Mouse (Mus musculus) gastrocnemius, postnatal 14 days (tissue): ENCODE measurements around the gene Exoc4. TPM values are rescaled to one million over a fixed set of nuclear protein-coding genes. Genes with fewer than 3 reads are reported as not detected.

Experiments
- DNase-seq: peaks from one replicate; pipeline ENCODE4 v3.0.0; 2021; ENCODE audit warnings: mixed read lengths
- intact Hi-C: fragments of 180-260 bp; cut with DNase I; formaldehyde crosslinking; loops from one replicate; pipeline ENCODE4 v1.15.1; 2025; ENCODE audit warnings: low total_unique reads
- total RNA-seq, 2 experiments: library from RNA; stranded (reverse); gene quantifications; 2 replicates each; pipeline ENCODE4 v1.2.3; 2021

Exoc4 gene
- total RNA-seq, 2 experiments from 2014 or later, result 36.3 to 36.6 TPM

GRCm38 (mm10) chr6:33455238-33455637, 206.4 kb downstream of the Exoc4 start:
- DNase-seq, result no peak
- intact Hi-C loops, result no loop called here

DNA sequence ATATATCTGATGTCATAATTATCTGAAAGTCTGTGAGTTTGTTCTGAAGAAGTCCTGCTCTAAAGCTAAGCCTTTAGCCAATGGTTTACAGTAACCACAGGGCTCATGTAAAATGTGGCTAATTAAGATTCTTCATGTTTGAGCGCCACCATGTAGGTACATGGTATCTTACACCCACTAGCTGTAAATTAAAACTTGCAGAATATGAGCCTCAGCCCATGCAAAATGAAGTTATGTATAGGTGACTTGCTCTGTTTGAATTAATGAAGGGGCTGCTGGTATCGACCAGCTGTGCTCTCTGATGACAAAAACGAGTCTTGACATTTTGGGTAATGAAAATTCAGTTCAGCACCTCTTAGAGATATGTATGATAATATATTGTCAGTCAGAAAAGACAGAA, 216.0 kb downstream of the Exoc4 start:
- intact Hi-C loops, result no loop called here

GRCm38 (mm10) chr6:33465392-33465791, 216.5 kb downstream of the Exoc4 start:
- no peak for DNase-seq
- intact Hi-C loops, result no loop called here

More for the DNA sequence above, 216.0 kb downstream of the Exoc4 start:
- no peak for DNase-seq

DNA sequence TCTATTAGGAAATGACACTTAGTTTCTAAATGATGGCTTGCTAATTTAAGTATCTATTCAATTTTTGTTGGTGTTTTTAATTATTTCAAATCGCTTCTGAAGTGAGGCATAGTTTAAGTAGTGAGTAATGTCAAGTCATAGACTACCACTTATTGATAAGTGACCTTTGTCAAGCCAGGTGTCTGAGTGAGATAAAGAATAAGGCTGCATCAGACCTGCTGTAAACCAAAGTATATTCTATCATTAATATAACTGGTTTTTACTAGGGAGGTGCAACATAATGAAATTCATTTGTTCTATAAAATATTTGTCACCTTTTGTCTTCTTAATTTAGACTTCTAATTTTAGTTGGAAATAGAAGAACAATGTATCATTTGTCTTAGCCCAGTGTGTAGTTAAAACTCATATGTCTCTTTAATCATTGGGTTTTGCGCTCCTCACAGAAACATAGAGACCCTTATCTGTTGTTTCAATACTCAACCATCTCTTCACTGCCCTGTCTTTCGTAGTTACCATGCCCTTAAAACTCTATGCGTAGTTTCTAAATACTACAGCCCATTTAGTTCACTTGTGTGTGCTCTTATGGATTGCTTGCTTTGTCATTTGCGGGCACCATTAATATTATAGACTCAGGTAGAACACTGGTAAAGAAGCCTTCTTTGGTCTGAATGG, 217.4 kb downstream of the Exoc4 start:
- no peak for DNase-seq
- intact Hi-C loops, result no loop called here

DNA sequence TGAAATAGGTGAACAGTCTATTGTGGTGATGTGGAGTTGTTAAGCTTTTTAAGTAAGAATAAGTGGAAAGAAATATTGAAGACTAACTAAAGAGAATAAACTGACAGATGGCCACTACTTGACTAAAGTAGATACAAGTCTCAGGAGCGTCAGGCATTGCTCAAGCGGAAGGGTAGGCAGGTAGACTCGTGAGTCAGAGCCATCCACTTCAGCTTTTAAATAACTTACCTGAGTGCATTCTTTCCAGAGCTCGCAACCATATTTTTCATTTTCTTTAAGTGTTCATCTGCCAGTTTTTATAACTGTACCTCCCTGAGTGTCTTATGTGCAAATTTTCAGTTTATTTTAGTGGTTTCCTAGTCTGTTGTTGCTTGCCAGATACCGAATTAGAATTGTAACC, 219.6 kb downstream of the Exoc4 start:
- intact Hi-C loops, result no loop called here

DNA sequence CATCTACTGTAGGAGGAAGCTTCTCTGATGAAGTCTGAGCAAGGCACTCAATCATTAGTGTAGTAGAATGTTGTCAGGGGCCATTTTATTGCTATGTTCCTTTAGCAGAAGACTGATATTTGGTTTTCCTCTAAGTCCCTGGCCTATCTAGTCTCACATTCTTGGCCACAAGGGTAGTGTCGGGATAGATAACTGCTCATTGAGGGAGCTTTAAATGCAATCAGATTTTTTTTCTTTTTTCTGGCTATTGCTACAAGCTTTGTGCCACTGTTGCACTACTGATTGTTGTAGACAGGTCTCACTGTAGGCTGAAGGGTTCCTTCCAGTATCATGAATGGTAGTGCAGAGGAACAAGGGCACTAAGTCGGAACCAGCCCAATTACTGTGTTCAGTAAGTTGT, 227.2 kb downstream of the Exoc4 start:
- intact Hi-C loops, result no loop called here
- no peak for DNase-seq

More for the DNA sequence above, 219.6 kb downstream of the Exoc4 start:
- DNase-seq, result no peak

DNA sequence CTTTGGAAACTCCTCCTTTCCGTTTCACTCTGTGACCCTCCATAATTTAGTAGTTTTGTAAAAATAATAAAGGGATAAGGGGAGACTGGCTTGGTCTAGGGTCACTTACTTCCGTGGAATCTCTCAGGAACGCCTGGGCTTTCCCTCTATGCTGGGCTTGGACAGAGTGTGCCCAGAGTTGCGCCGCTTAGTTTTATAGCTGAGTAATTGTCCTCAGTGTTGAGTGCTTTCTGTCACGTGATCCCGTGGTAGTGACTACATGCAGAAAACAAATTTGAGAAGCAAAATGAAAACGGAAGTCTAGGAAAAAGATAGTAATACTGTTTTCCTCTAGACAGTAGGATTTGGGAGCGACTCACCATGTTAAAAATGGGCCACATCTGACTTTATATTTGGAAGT, 235.7 kb downstream of the Exoc4 start:
- intact Hi-C loops, result no loop called here
- DNase-seq, result no peak

DNA sequence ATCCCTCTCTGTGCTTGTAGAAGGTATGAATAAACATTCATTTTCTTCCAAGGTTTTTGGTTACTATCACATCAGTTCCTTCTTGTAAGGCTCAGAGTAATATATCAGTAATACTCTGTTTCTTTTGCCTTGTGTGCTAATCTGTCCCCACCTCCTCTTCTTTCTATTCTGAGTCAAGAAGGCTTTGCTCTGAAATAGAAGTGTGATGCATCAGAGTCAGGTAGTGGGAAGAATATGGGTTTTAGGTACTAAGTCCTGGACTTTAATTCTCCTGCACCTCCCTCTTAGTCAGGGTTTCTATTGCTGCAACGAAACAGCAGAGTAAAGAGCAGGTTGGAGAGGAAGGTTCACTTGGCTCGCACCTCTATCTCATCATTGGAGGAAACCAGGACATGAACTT, 240.9 kb downstream of the Exoc4 start:
- intact Hi-C loops, result no loop called here

GRCm38 (mm10) chr6:33496141-33496855, 247.4 kb downstream of the Exoc4 start:
- intact Hi-C loops, result no loop called here
- DNase-seq, result no peak

More for the DNA sequence above, 240.9 kb downstream of the Exoc4 start:
- no peak for DNase-seq

- intact Hi-C loops, result no loop called here
- DNase-seq, result no peak
These were observed 248.5 kb downstream of the Exoc4 start for GRCm38 (mm10) chr6:33497348-33497747.

DNA sequence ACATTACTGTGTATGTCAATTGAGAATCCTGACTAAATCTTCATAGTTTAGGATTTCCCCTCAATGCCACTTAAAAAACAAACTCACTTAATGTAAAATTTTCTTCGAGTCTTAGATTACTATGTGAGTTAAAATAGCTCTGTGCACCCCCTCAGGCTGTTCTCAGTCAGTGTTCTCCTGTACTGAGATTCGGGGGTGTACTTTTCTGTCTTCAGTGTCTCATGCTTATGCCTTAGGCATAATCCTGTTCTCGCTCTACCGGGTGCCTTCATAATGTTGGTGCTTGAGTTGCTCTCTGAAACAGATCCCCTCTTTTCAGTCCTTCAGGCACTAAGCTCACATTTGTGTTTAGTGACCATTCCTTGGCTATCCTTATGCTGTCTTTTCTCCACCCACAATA, 253.5 kb downstream of the Exoc4 start:
- no peak for DNase-seq
- intact Hi-C loops, result no loop called here

GRCm38 (mm10) chr6:33503381-33503780, 254.5 kb downstream of the Exoc4 start:
- no peak for DNase-seq
- intact Hi-C loops, result no loop called here

DNA sequence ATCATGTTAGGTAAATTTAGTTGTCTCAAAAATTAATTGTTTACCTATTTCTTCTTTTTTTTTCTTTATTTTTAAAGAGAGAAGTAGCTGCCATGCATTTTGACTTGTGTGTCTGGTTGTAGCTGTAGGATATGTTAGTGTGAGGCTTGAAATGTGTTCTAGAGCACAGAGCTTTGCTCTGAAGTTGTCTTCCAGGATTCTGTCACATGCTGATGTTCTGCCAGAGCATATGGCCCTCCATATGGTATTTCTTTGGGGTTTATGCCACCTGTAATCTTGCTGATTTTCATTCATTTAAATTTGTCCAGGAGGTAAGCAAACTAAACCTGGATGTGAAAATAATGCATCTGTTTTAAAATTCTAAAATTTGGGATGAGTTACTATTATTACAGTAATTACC, 258.2 kb downstream of the Exoc4 start:
- intact Hi-C loops, result no loop called here
- no peak for DNase-seq

GRCm38 (mm10) chr6:33515391-33515790, 266.5 kb downstream of the Exoc4 start:
- intact Hi-C loops, result no loop called here
- no peak for DNase-seq

- intact Hi-C loops, result no loop called here
- peak; percentile 46 for DNase-seq
These were observed 267.9 kb downstream of the Exoc4 start for GRCm38 (mm10) chr6:33516798-33517197.

- no peak for DNase-seq
- intact Hi-C loops, result no loop called here
These were observed 269.1 kb downstream of the Exoc4 start for GRCm38 (mm10) chr6:33517890-33518410.

- DNase-seq, result no peak
- intact Hi-C loops, result no loop called here
These were observed 276.9 kb downstream of the Exoc4 start for GRCm38 (mm10) chr6:33525695-33526366.

DNA sequence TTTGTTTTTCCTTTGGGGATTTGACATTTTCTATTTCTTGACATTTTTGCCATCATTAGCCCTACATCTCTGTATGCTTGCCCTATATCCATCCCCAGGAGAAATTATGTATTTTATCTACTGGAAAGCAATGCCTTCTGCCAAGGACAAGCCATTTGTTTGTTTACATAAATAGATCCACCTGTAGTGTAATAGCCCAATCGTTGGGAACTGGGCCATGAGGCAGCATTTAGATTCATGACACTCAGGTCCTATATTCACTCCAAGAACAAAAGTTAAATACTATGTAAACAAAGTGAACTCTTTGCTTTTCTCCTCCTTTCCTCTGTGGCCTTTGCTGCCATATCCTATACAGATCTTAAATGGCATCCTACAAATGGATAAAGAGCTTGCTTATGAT, 291.5 kb downstream of the Exoc4 start:
- DNase-seq, result no peak
- intact Hi-C loops, result no loop called here

DNA sequence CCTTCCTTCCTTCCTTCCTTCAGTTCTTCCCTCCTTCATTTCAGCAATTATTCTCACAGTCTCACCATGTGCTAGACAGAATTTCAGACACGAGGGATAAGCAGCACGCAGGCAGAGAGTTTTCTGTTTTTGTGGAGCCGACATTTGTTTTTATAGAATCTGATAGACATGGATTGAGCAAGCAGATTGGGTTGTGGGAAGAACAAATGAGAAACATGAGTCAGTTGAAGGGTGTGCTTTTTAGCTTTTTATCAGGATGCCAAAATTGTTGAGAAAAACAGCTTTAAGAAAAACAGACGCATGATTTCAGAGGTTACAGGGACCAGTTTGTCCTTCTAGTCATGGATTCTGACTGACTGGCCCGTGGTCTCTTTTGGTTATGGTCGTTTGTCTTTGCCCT, 293.8 kb downstream of the Exoc4 start:
- intact Hi-C loops, result no loop called here

DNA sequence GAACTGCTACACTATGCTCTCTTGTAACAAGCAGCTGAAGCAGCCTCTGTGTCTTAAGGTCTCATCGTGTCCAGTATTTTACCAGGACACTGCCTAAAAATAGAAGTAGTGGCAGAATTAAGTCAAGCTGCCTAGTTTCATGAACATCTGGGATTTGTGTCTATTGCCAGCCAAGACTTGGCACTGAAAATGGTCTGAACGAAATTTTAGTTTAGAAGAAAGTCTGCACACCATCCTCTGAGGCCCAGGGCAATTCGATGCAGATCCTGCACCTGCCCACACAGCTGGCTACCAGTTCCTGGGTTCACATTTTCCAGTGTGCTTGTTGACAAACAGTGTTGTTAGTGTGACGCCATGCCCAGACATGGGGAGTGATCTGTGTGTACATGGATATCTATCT, 303.0 kb downstream of the Exoc4 start:
- intact Hi-C loops, result no loop called here
- peak; percentile 4 for DNase-seq

More for the DNA sequence above, 293.8 kb downstream of the Exoc4 start:
- DNase-seq, result no peak
